Mouse (Mus musculus) kidney, adult 2 months (tissue): ENCODE results near the gene 2410004B18Rik. TPM values are rescaled to one million over a fixed set of nuclear protein-coding genes. Genes with fewer than 3 reads are reported as not detected.
"Not testable (repeated sequence)": the region's sequence is repeated elsewhere in the genome, so short reads cannot be mapped to it uniquely, and the experiment has no call there.

Experiments
- DNase-seq: peaks from one replicate; pipeline ENCODE4 v3.0.0; 2021
- H3K27ac ChIP-seq: fragments of 200-500 bp; 2 replicates; pipeline ENCODE4 v1.5.1; 2012; ENCODE audit warnings: low read depth, low read length, control low read depth, inconsistent platforms; ENCODE audit not compliant: insufficient read depth
- H3K27me3 ChIP-seq: fragments of 200-500 bp; replicated peaks from 2 replicates; pipeline ENCODE4 v1.6.1; 2012; ENCODE audit warnings: mild to moderate bottlenecking, moderate library complexity, low read length, inconsistent platforms; ENCODE audit not compliant: control insufficient read depth, insufficient read depth
- H3K36me3 ChIP-seq: fragments of 200-500 bp; 2 replicates; pipeline ENCODE4 v1.6.1; 2012; ENCODE audit warnings: mild to moderate bottlenecking, moderate library complexity, low read length, inconsistent platforms; ENCODE audit not compliant: control insufficient read depth, insufficient read depth
- H3K4me1 ChIP-seq: fragments of 200-500 bp; 2 replicates; pipeline ENCODE4 v1.6.1; 2011; ENCODE audit warnings: low read length; ENCODE audit not compliant: control insufficient read depth, insufficient read depth
- H3K4me3 ChIP-seq: fragments of 200-500 bp; 2 replicates; pipeline ENCODE4 v1.5.1; 2011; ENCODE audit warnings: mild to moderate bottlenecking, low read depth, low read length, control low read depth; ENCODE audit not compliant: insufficient read depth
- CTCF ChIP-seq: fragments of 200-500 bp; conservative IDR thresholded peaks from 2 replicates; pipeline ENCODE4 v1.5.1; 2011; ENCODE audit warnings: low read depth, mild to moderate bottlenecking, control low read depth, low read length, moderate library complexity, mixed read lengths; ENCODE audit not compliant: insufficient read depth, insufficient read length
- POLR2A ChIP-seq: fragments of 200-500 bp; IDR thresholded peaks from one replicate; pipeline ENCODE4 v1.6.1; 2011; ENCODE audit warnings: low read depth, low read length, control low read depth
- WGBS: fragments of 180-500 bp; shearing (Covaris S2); methylation state at CpG from one replicate; pipeline ENCODE4 v1.1.7; 2018; 5-methylcytosine and 5-hydroxymethylcytosine counted together
- polyA plus RNA-seq: library from polyadenylated mRNA; depleted of rRNA; stranded (reverse); fragments of >200 nt; gene quantifications from 2 replicates; pipeline ENCODE4 v1.2.3, GENCODE M21; 2012

Gene 2410004B18Rik
- polyA plus RNA-seq, 1 experiment = 7.4 TPM

DNA sequence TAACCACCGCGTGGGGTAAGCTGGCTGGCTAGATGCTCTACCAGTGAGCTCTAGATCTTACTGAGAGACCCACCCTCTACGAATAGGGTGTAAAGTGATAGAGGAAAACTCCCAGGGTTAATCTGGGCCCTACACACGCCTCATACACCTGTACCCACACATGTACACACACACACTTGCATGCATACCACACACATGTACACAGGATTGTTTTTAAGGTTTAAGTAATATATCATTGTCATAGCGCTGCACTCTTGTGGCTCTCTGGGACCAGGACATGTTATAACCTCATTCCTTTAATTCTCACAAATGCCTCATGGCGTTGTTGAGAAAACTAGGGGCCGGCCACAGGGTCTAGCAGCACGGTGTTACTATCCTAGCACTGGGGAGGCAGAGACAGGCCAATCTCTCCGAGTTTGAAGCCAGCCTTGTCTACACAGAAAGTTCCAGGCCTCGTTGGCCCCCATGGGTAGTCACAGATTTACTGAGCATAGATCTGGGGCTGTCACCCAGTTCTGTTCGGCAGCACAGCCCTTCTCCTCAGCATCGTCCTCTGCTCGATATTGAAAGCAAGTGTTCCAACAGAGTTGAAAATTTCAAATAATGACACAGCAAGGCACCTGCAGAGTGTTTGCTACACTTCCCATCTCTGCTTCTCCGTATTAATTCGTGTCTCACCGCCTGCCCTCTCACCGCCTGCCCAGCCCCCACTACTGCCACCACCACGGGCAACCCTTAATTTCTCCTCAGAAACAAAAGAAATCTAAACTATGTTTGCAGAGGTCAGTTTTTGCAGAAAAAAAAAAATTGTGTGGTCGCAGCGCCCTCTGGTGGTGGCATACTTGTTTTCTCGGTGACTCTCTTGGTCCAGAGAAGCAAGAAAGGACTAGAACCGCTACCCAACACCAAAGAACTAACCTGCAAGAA lies 32.7 kb upstream of the 2410004B18Rik start:
- peaks cover 3% of the 10 kb centered on the region; the same call in 1 of the 2 replicates for H3K4me1 ChIP-seq
- H3K27ac ChIP-seq = no peak overlapping the region
- no peaks in the 10 kb centered on the region for H3K27me3 ChIP-seq
- WGBS = 51% methylated on average over 22 of the region's 22 CpGs
- H3K36me3 ChIP-seq = no peaks in the 10 kb centered on the region
- no peak for TF ChIP-seq POLR2A
- TF ChIP-seq CTCF = peak; percentile 70
- no peak overlapping the region for H3K4me3 ChIP-seq
- peak; percentile 67 for DNase-seq

DNA sequence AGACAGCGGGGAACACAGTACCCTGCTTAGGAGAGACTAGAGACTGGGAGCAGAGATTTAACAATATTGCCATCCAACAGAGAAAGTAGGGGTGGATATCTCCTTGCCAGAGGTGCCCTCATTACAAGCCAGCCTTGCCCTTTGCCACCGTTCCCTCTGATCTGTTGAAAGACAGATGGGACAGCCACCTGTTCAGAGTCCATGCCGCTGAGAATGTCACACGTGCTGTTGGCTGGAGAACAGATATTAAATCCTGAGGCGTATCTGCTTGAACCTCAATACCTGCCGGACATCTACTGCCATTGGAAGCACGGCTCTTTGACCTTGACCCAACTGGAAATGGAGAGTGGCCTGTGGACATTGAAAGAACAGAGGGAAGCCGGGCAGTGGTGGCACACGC lies 31.2 kb upstream of the 2410004B18Rik start:
- H3K4me1 ChIP-seq = peaks cover 3% of the 10 kb centered on the region; the same call in 1 of the 2 replicates
- H3K4me3 ChIP-seq = no peak overlapping the region
- DNase-seq = peak; percentile 33
- TF ChIP-seq POLR2A (no peak), CTCF (no peak)
- 76% methylated on average over 9 of the region's 9 CpGs for WGBS
- no peaks in the 10 kb centered on the region for H3K36me3 ChIP-seq
- H3K27me3 ChIP-seq = no peaks in the 10 kb centered on the region
- H3K27ac ChIP-seq = no peak overlapping the region

GRCm38 (mm10) chr3:145912512-145912911 lies 25.3 kb upstream of the 2410004B18Rik start:
- WGBS = 89% methylated on average over 7 of the region's 7 CpGs
- no peaks in the 10 kb centered on the region for H3K36me3 ChIP-seq
- no peak for DNase-seq
- no peaks in the 10 kb centered on the region for H3K27me3 ChIP-seq
- TF ChIP-seq POLR2A (no peak), CTCF (no peak)
- no peak overlapping the region for H3K4me3 ChIP-seq
- H3K4me1 ChIP-seq = peaks cover 4% of the 10 kb centered on the region
- no peak overlapping the region for H3K27ac ChIP-seq

- WGBS = 60% methylated on average over 6 of the region's 6 CpGs
- no peaks in the 10 kb centered on the region for H3K27me3 ChIP-seq
- TF ChIP-seq CTCF = no peak
- no peak for TF ChIP-seq POLR2A
- peaks cover 4% of the 10 kb centered on the region for H3K4me1 ChIP-seq
- no peaks in the 10 kb centered on the region for H3K36me3 ChIP-seq
- H3K27ac ChIP-seq = no peak overlapping the region
- H3K4me3 ChIP-seq = no peak overlapping the region
- no peak for DNase-seq
These were observed 24.6 kb upstream of the 2410004B18Rik start for GRCm38 (mm10) chr3:145913263-145913662.

- 79% methylated on average over 7 of the region's 7 CpGs for WGBS
- H3K27me3 ChIP-seq, H3K36me3 ChIP-seq, H3K27ac ChIP-seq, H3K4me3 ChIP-seq, H3K4me1 ChIP-seq, DNase-seq: not testable (repeated sequence)
These were observed 23.9 kb upstream of the 2410004B18Rik start for GRCm38 (mm10) chr3:145913942-145914341.

DNA sequence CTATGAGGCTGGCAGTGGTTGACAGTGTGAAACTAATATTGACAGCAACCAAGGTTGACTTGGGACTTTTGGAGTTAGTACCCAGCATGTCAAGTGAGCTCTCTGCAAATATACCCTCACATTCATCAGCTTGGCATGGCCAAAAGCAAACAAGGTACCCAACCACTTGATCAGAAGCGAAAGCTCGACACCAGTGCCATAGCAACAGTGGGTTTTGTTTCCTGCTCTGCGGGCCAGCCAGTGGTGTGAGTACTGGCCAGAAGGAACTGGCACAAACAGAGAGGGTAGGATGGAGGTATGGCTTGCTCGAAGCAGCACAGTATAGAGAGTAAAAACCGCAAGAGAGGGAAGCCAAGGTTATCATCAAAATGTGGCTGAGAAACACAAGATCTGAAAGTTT lies 21.4 kb upstream of the 2410004B18Rik start:
- WGBS = 88% methylated on average over 5 of the region's 5 CpGs
- TF ChIP-seq CTCF (no peak), POLR2A (no peak)

GRCm38 (mm10) chr3:145916826-145917225 lies 21.0 kb upstream of the 2410004B18Rik start:
- TF ChIP-seq CTCF (no peak), POLR2A (no peak)
- H3K27me3 ChIP-seq = no peaks in the 10 kb centered on the region
- WGBS = 85% methylated on average over 4 of the region's 4 CpGs
- no peak overlapping the region for H3K4me3 ChIP-seq
- H3K4me1 ChIP-seq = peaks cover 4% of the 10 kb centered on the region
- H3K27ac ChIP-seq = no peak overlapping the region
- peak; percentile 37 for DNase-seq
- no peaks in the 10 kb centered on the region for H3K36me3 ChIP-seq

More for the DNA sequence above, 21.4 kb upstream of the 2410004B18Rik start:
- Histone ChIP-seq H3K27me3 (no peaks in the 10 kb centered on the region), H3K36me3 (no peaks in the 10 kb centered on the region), H3K4me3 (no peak overlapping the region), H3K27ac (no peak overlapping the region), H3K4me1 (peaks cover 4% of the 10 kb centered on the region)
- DNase-seq = no peak
